Mouse (Mus musculus) gastrocnemius, postnatal 10 days (tissue): ENCODE measurements at regions not wholly inside any gene's neighbourhood (a gene's known extent, or its start where the extent isn't known, plus 50 kb on each side); places are given as distances from the start of the nearest gene placed in this dataset.
"Not testable (repeated sequence)": the region's sequence is repeated elsewhere in the genome, so short reads cannot be mapped to it uniquely, and the experiment has no call there.

Source experiments
- DNase-seq: peaks from one replicate; pipeline ENCODE4 v3.0.0; 2021; ENCODE audit warnings: mixed read lengths

- no peak for DNase-seq
These were observed 2580.9 kb downstream of the Gm37988 start for GRCm38 (mm10) chr1:7388627-7389026.

DNA sequence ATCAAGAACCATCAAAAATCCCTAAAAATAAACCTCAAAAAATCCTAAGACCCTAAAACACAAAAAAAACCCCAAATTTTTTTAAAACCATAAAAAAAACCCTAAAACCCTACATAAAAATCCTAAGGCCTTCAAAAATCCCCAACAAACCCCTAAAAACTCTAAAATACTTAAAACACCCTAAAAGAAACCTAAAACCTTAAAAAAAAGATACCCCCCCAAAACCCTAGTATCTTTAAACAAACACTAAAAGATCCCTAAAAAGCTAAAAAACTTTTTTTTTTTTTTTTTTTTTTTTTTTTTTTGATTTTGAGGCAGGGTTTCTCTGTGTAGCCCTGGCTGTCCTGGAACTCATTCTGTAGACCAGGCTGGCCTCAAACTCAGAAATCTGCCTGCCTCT lies 2585.8 kb downstream of the Gm37988 start:
- no peak for DNase-seq

DNA sequence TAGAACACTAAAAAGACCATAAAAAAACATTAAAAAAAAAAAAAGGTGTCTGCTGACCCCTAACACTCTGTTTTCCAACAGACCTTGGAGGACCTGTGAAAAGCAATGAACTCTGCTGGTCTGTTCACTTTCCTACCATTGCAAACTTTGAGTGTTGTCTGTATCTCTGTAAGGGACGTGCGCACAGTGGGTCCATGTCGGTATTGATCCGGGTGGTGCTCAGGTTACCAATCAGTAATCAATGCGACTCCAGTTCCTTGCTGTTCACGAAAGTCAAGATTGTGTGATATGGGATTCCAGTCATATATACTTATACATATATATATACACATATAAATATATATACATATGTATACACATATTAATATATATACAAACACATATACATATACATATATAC lies 2586.5 kb downstream of the Gm37988 start:
- DNase-seq, result no peak

DNA sequence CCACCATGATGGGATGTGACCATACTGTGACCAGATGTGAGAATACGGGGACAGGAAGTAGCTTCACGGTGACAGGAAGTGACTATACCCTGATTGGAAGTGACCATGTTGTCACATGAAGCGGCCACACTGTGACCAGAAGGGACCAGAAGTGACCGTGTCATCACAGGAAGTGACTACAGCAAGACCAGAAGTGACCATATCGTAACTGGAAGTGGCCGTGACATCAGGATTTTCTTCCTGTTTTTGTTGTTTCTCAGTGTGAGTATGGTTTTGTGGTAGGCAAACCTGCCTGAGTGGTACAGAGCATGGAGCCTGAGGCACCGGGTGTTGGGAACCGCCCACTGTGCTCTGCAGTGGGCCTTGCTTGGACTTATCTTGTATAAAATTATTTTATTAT lies 2587.8 kb downstream of the Gm37988 start:
- DNase-seq, result no peak

DNA sequence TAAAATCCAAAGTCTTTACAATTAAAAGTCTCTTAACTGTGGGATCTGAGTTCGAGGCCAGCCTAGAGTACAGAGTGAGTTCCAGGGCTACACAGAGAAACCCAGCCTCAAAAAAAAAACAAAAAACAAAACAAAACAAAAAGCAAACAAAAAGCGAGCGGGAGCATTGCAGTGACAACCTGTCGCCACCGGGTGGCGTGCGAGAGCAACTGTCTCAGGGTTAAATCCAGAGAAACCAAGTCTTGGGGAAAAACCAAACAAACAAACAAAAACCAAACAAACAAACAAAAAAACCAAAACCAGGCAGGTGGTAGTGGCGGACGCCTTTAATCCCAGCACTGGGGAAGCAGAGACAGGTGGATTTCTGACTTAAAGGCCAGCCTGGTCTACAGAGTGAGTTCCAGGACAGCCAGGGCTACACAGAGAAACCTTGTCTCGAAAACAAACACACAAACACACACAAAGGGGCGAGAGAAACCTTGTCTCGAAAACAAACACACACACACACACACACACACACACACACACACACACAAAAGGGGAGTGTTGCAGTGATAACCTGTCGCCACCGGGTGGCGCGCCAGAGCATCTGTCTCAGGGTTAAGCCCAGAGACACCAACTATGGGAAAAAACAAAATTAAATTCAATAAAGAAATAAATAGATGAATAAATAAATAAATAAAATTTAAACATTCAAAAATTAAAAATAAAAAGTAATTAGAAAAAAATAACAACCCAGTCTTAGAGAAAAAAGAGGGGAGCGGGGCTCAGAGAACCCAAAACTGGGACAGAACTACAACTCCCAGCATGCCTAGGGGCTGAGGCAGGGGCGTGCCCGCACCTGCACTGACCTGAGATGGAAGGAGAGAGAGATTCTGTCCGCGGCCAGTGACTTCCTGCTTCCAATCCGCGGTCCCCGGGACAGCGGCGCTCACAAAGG lies 2589.4 kb downstream of the Gm37988 start:
- peak; percentile 64 for DNase-seq

DNA sequence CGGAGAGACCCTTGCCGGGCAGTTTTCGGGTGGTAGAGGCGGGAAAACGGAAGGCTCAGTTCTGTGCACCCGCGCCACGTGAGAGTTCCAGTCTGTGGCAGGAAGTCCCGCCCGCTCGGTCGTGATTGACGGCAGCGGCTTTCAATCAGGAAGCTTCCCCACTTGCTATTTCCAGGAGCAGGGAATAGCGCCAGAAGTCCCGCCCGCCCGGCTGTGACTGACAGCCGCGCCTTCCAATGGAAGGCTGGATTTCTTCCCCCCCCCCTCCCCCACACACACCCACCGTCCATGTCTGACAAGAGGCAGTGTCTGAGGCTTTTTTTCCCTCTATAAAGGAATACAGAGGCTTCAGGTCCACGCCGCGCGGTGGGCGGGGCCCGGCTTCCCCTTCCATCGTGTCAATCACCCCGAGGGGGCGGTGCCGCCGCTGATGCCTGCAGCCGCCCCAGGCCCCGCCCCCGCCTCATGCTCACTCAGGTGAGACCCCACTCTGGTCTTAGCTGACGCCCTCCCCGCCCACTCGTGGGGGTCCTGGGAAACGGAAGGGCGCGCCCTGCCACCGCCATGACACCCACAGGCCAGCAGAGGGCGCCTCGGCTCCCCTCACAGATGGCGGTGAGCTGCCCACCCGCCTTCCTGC lies 2590.2 kb downstream of the Gm37988 start:
- peak; percentile 99 for DNase-seq

- no peak for DNase-seq
These were observed 2591.1 kb downstream of the Gm37988 start for GRCm38 (mm10) chr1:7398678-7399218.

DNA sequence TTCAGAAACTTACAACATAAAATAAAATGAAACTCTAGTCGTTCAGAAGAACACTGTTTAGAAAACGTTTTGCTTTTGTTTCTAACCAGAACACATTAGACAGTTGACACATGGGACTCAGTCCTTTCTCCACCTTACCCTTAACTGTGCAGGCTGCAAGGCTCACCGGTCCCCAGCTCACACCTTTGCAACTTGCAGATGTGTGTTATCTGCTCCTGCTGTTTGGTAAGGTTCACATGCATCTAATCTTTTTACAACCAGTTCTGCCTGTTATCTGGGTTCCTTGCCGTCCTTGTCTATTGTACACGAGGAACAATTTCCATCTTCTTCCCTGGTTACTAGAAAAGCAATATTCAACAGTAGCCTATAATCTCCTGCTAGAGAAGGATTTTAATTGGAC lies 2598.0 kb downstream of the Gm37988 start:
- not testable (repeated sequence) for DNase-seq

- no peak for DNase-seq
These were observed 2606.8 kb downstream of the Gm37988 start for GRCm38 (mm10) chr1:7414444-7414843.

DNA sequence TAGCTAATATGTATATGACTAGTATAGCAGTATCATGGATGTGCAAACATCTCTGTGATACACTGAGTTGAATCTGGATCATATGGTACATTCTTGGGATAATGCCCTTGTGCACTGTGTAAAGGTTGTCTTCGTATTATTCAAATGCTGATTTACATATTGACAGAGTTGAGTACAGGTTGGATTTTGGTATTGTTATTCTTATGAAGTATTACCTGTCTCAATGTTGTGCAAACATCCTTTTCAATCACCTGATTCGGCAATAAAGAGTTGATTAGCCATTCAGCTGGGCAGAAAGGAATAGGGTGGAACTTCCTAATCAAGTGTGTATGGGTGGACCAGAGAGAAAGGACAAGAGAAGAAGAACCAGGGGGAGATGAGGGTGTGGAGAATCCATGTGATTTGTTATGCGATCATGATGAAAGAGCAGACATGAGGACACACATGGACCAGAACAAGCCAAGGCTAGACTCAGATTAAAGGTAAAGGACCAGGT lies 2644.0 kb downstream of the Gm37988 start:
- no peak for DNase-seq

DNA sequence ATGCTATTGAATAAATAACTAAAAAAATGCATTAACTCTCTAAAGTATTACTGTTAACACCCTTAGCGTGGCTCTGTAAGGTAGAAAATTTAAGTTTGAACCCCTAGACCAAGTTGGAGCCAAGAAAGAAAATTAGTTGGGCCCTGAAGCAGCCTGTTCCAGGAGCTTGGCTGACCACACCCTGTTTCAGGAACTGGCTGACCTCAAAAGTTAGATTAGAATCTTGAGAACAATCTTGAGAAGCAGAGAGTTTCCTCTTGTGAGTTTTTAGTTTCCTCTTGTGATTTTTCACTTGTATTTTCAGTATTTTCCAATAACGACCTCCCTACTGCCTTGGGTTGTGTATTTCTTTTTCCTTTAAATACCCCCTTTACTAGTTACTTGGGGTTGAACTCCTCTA lies 2647.2 kb downstream of the Gm37988 start:
- no peak for DNase-seq

- no peak for DNase-seq
These were observed 2650.2 kb downstream of the Gm37988 start for GRCm38 (mm10) chr1:7457895-7458294.

- no peak for DNase-seq
These were observed 2686.4 kb downstream of the Gm37988 start for GRCm38 (mm10) chr1:7494096-7494495.

DNA sequence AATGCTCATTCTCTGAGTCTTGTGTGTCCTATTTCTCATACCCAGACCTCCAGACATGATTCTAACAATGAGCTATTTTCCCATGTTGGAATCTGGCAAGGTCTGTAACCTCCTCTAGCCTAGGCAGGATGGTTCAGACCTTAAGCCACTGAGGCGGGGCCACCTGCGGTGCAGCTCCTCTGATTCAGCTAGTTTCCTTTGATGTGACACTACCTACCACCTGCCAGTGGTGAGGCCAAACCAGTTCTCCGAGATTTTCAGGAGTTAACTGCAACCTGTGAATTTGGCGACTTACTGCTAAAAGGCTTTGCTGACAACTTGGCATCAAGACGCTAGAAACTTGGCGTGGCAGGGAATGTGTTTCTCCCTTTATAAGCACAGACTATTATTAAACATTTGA lies 2691.3 kb downstream of the Gm37988 start:
- DNase-seq, result no peak

- DNase-seq, result no peak
These were observed 2694.7 kb downstream of the Gm37988 start for GRCm38 (mm10) chr1:7502363-7502762.

- no peak for DNase-seq
These were observed 2711.1 kb downstream of the Gm37988 start for GRCm38 (mm10) chr1:7518791-7519190.

GRCm38 (mm10) chr1:7533506-7533905 lies 2725.8 kb downstream of the Gm37988 start:
- no peak for DNase-seq

GRCm38 (mm10) chr1:7535191-7535590 lies 2727.5 kb downstream of the Gm37988 start:
- DNase-seq, result no peak

GRCm38 (mm10) chr1:7543492-7543891 lies 2735.8 kb downstream of the Gm37988 start:
- DNase-seq, result no peak

DNA sequence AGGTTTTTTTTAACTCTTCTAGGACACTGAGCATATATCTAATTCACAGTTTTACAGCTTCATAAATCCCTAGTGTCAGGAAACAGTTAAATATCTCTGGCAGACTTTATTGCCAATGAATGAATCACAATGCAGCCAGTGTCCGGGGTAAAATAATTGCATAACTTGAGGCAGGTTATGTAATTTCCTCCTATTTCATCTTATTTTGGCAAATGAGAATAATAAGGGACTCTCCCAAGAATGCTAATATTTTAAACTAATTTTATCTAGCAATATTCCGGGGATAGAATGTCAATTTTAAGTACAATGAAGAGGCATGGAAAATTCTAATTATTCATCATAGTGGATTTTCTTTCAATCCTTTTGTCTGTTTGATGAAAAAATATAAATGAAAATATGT lies 2740.6 kb downstream of the Gm37988 start:
- DNase-seq, result no peak

- DNase-seq, result no peak
These were observed 2767.1 kb downstream of the Gm37988 start for GRCm38 (mm10) chr1:7574787-7575186.

DNA sequence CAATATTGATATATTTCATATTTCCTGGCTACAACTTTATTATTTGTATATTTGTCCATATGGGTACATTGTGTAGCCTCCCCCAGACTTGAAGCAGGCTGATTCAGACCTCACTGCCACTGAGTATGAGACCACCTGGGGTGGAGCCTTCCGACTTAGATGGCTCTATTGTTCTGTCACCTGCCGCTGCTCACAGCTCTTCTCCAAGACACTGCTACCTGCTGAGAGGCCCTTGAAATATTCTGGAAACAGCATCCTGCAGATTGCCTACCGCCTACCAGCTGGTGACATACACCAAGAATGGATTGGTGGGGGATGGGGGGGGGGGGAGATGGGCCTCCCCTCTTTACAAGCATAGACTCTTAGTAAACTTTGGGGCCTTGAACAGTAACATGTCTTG lies 2778.7 kb downstream of the Gm37988 start:
- DNase-seq, result no peak

- DNase-seq, result no peak
These were observed 2783.6 kb downstream of the Gm37988 start for GRCm38 (mm10) chr1:7591327-7591726.
